Mouse (Mus musculus) intestine, postnatal 0 days (tissue): Measurements from ENCODE around the gene Szrd1. TPM values are rescaled to one million over a fixed set of nuclear protein-coding genes. Genes with fewer than 3 reads are reported as not detected.
A peak's percentile ranks its signal among the peaks of the same experiment; 100 is the strongest.
"Not testable (repeated sequence)": the region's sequence is repeated elsewhere in the genome, so short reads cannot be mapped to it uniquely, and the experiment has no call there.

Experiments
- ATAC-seq: fragments of 200-750 bp; cut with Nextera tagmentation; 2 replicates; pipeline ENCODE4 v1.8.0; 2017; ENCODE audit warnings: mild to moderate bottlenecking, moderate TSS enrichment, moderate library complexity
- H3K27ac ChIP-seq: fragments of 300-500 bp; sonication (generic); 2 replicates; pipeline ENCODE4 v1.5.1; 2014; ENCODE audit warnings: mild to moderate bottlenecking, low read depth, low read length, moderate library complexity
- H3K27me3 ChIP-seq: fragments of 300-500 bp; sonication (generic); replicated peaks from 2 replicates; pipeline ENCODE4 v1.6.1; 2014; ENCODE audit warnings: low read length, mixed read lengths; ENCODE audit not compliant: control insufficient read depth, insufficient read depth
- H3K36me3 ChIP-seq: fragments of 300-500 bp; sonication (generic); 2 replicates; pipeline ENCODE4 v1.6.1; 2014; ENCODE audit warnings: mild to moderate bottlenecking, moderate library complexity; ENCODE audit not compliant: control insufficient read depth, insufficient read depth
- H3K4me1 ChIP-seq: fragments of 300-500 bp; sonication (generic); replicated peaks from 2 replicates; pipeline ENCODE4 v1.6.1; 2014; ENCODE audit warnings: antibody characterized with exemption, low read length, mixed read lengths; ENCODE audit not compliant: control insufficient read depth, insufficient read depth
- H3K4me2 ChIP-seq: fragments of 300-500 bp; sonication (generic); replicated peaks from 2 replicates; pipeline ENCODE4 v1.6.1; 2014; ENCODE audit warnings: low read depth, mild to moderate bottlenecking, moderate library complexity
- H3K4me3 ChIP-seq: fragments of 300-500 bp; sonication (generic); 2 replicates; pipeline ENCODE4 v1.5.1; 2014; ENCODE audit warnings: low read depth, low read length
- H3K9ac ChIP-seq: fragments of 300-500 bp; sonication (generic); 2 replicates; pipeline ENCODE4 v1.6.1; 2014; ENCODE audit warnings: mild to moderate bottlenecking, low read depth, low read length
- H3K9me3 ChIP-seq: fragments of 300-500 bp; sonication (generic); 2 replicates; pipeline ENCODE4 v1.6.1; 2016; ENCODE audit warnings: mixed run types; ENCODE audit not compliant: control insufficient read depth
- CTCF ChIP-seq: sonication (generic); IDR thresholded peaks from 2 replicates; pipeline ENCODE4 v1.5.1; 2016; ENCODE audit warnings: low read depth, mild to moderate bottlenecking, control low read depth, antibody characterized with exemption, moderate library complexity
- WGBS: fragments of 180-500 bp; shearing (Covaris S2); extraction: QIAGEN DNeasy Blood & Tissue Kit; methylation state at CpG from one replicate; pipeline ENCODE4 v1.1.7; 2014; 5-methylcytosine and 5-hydroxymethylcytosine counted together
- polyA plus RNA-seq: library from polyadenylated mRNA; unstranded; fragments of >200 nt; fragmentation: Nextera tagmentation; extraction: Ambion mirVana; gene quantifications from 2 replicates; pipeline ENCODE4 v1.2.1, GENCODE M21; 2015

Szrd1 gene
- polyA plus RNA-seq, 1 experiment from 2014 or later = 35.0 TPM

DNA sequence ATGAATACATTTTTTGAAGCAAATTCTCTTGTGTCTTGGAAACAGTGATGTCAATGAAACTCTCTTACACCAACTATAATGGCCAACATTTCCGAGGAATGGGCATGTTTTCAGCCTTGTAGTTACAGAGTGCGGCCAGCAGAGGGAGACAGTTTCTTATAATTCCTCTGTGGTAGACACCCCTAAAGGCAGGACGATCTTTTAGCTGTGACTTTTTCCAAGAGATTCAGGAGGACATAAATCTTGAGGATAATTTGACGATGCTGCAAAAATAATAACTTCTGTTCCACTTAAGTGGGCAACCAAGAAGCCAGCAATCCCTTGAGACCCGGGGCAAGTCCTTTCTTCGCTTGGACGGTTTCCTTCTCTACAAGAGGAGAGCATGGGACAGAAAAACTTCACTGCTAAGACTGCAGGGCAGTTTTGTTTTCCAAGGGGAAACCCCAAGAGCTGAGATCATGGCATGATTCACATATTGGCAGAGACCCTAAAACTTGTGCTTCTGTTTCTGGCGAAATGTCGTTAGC lies 2.8 kb upstream of the Szrd1 start:
- no peak for ATAC-seq
- Histone ChIP-seq H3K27me3 (no peaks in the 10 kb centered on the region), H3K4me2 (peak overlapping the region; percentile 42), H3K36me3 (no peaks in the 10 kb centered on the region), H3K27ac (no peak overlapping the region), H3K4me1 (0 out of 2 replicates have a peak, but pooled peaks cover 3% of the 10 kb centered on the region), H3K9ac (no peak overlapping the region), H3K4me3 (0 out of 2 replicates have a peak overlapping the region, but pooled peaks have one; percentile 8), H3K9me3 (no peaks in the 10 kb centered on the region)
- peak; percentile 94 for TF ChIP-seq CTCF
- WGBS = 21% methylated on average over 9 of the region's 9 CpGs

DNA sequence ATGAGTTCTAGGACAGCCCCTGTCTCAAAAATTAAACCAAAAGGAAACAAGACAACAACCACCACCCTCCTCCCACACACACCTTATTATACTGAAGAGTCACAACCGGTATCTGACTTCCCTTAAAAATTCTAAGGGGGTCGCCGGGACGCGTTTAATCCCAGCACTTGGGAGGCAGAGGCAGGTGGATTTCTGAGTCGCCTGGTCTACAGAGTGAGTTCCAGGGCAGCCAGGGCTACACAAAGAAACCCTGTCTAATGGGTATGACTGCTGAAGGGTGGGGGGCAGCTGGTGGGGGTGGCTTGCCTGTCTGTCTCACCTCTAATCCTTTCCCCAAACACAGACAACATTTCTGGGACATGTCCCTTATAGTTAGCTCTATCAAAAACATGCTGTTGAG lies 1.4 kb upstream of the Szrd1 start:
- Histone ChIP-seq H3K4me3 (no peak overlapping the region), H3K4me1 (peaks cover 8% of the 10 kb centered on the region; the same call in 1 of the 2 replicates), H3K27me3 (no peaks in the 10 kb centered on the region), H3K27ac (no peak overlapping the region), H3K9me3 (no peaks in the 10 kb centered on the region), H3K4me2 (no peak overlapping the region), H3K9ac (no peak overlapping the region), H3K36me3 (no peaks in the 10 kb centered on the region)
- no peak for ATAC-seq
- TF ChIP-seq CTCF = no peak
- WGBS = 95% methylated on average over 6 of the region's 6 CpGs

DNA sequence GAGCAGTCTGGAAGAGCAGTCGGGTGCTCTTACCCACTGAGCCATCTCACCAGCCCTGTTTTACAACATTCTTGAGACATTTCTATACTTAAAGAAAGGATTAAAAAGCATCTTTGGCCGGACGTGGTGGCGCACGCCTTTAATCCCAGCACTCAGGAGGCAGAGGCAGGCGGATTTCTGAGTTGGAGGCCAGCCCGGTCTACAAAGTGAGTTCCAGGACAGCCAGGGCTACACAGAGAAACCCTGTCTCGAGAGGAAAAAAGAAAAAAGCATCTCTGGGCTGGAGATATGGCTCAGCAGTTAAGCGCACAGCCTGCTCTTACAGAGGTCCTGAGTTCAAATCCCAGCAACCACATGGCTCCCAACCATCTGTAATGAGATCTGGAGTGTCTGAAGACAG lies 779 bp upstream of the Szrd1 start:
- WGBS = 88% methylated on average over 9 of the region's 9 CpGs
- not testable (repeated sequence) for H3K36me3 ChIP-seq, H3K4me3 ChIP-seq, H3K9me3 ChIP-seq, H3K4me1 ChIP-seq, H3K9ac ChIP-seq, H3K4me2 ChIP-seq, H3K27ac ChIP-seq, ATAC-seq, H3K27me3 ChIP-seq

DNA sequence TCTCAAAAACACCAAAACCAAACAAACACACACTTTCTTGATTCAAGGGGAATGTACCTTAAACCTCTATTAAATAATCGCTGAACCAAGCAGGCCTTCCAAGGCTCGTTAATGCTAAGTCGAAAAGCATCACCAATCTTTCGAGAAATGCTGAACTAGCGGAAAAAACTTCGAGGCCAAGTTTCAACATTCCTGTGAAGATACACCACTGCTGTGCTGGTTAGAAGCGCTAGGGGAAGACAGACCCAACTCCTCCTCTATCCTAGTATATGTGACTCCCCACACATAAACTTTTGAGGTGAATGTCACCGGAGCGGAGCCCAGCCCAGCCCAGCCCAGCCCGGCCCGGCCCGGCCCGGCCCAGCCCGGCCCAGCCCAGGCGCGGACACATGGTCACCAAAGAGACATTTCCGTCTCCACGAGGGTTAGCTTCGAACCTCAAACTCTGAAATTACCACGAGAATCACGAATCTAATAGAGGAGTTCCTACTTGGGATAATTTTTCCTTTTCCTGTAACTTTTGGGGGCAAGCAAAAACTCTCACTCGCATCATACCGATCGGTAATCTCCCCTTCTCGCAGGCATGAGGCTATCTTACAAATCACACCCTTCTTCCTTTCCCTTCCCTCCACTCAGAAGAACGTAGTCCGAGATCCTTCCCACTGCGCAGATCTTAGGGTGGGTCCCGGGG lies 1.0 kb downstream of the Szrd1 start:
- Histone ChIP-seq H3K4me3 (peak overlapping the region; percentile 92), H3K27me3 (no peaks in the 10 kb centered on the region), H3K4me2 (peak overlapping the region; percentile 77), H3K9ac (peak overlapping the region; percentile 83), H3K36me3 (no peaks in the 10 kb centered on the region), H3K9me3 (no peaks in the 10 kb centered on the region), H3K4me1 (peaks cover 21% of the 10 kb centered on the region), H3K27ac (peak overlapping the region; percentile 94)
- ATAC-seq = no peak
- TF ChIP-seq CTCF = peak; percentile 37; the same call in 1 of the 2 replicates
- under 1% methylated on average over 29 of the region's 29 CpGs for WGBS

DNA sequence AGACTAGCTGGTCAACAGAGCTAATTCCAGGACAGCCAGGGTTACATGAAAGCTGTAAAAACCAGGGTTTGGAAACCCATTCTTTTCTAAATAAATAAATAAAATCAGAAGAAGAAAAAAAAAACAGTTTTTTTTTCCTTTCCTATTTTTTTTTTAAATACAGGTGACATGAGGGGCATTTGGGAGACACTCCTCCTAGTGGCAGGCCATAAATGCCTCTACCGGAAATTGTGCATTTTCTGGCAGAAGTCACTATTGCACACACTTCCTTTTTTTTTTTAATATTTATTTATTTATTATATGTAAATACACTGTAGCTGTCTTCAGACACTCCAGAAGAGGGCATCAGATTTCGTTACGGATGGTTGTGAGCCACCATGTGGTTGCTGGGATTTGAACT lies 1.8 kb downstream of the Szrd1 start:
- H3K4me3 ChIP-seq, H3K27ac ChIP-seq, ATAC-seq, H3K36me3 ChIP-seq, H3K4me2 ChIP-seq, H3K9me3 ChIP-seq, H3K9ac ChIP-seq, H3K27me3 ChIP-seq: not testable (repeated sequence)
- WGBS = 39% methylated on average over 1 of the region's 3 CpGs
- peak; percentile 43 for TF ChIP-seq CTCF
- peaks cover 21% of the 10 kb centered on the region for H3K4me1 ChIP-seq

DNA sequence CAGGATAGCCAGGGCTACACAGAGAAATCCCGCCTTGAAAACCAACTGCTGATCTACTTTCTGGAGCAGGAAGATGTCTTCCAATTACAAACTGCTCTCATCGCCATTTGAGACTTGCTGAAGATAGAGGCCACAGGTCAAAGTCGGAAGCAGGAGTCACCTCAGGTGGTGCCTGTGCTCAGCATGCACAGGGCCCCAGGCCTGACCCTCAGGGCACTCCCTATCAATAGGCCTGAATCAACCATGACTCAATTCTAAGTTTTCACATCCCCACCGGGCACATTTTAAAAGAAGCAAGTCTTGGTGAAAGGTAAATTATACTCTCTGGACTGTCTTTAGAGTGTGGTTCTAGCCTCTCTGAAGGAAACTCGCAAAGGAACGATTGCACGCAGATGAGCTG lies 3.4 kb downstream of the Szrd1 start:
- 51% methylated on average over 7 of the region's 7 CpGs for WGBS
- Histone ChIP-seq H3K9ac (peak overlapping the region; percentile 7; the same call in 1 of the 2 replicates), H3K9me3 (no peaks in the 10 kb centered on the region), H3K4me1 (peaks cover 33% of the 10 kb centered on the region), H3K4me3 (no peak overlapping the region), H3K36me3 (no peaks in the 10 kb centered on the region), H3K27me3 (no peaks in the 10 kb centered on the region), H3K27ac (peak overlapping the region; percentile 51), H3K4me2 (peak overlapping the region; percentile 45)
- TF ChIP-seq CTCF = no peak
- ATAC-seq = no peak
